ENCODE assay signal across 15 mouse cellular contexts in the genomic region with DNA sequence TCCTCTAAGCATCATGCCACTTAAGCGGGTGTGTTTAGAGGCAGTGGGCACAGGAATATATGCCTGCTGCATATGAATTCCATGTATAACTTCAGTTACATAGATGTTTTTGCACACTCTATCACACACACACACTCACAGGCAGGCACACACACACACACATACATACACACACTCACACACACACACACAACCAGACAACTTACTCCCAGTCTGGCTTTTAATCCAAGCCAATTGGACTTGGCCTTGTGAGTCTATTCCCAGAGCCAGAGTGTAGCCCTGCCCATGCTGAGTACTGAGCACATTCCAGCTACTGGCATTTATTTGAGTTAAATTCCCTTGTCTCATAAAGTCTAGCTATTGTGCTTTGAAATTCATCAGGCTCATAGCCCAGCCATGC.
A peak's percentile ranks its signal among the peaks of the same experiment; 100 is the strongest.
DNase-seq lines count a peak whose midpoint lies in the region; ATAC-seq and TF ChIP-seq lines count a peak whose summit lies in the region.
"Had no signal": no experiment of that assay in that cellular context is flagged by ENCODE, and none has a peak within 500 bp of the region (broad histone marks: within the 10 kb centered on the region; RNA-seq: fewer than 3 reads in every experiment).

No protein-coding gene starts in this region.

- no peaks in the 10 kb centered on the region for H3K36me3 ChIP-seq in embryonic facial prominence, embryonic 15.5 days
- no peaks in the 10 kb centered on the region for H3K36me3 ChIP-seq in embryonic facial prominence, embryonic 10.5 days (replicated peaks)
- no peaks in the 10 kb centered on the region for H3K36me3 ChIP-seq in C2C12 (ENCODE audit: control insufficient read depth, insufficient read depth)
- no peaks in the 10 kb centered on the region for H3K36me3 ChIP-seq in forebrain, embryonic 16.5 days (ENCODE audit: control insufficient read depth, insufficient read depth)
- H3K36me3 ChIP-seq in midbrain, embryonic 14.5 days (ENCODE audit: control insufficient read depth, insufficient read depth, low read length): no peaks in the 10 kb centered on the region
- H3K36me3 ChIP-seq: liver, embryonic 12.5 days had no signal

- no peaks in the 10 kb centered on the region for H3K79me2 ChIP-seq in C2C12 (ENCODE audit: control insufficient read depth, insufficient read depth)

- H3K27ac ChIP-seq in embryonic facial prominence, embryonic 15.5 days (replicated peaks): no peak overlapping the region
- no peak overlapping the region for H3K27ac ChIP-seq in embryonic facial prominence, embryonic 10.5 days (replicated peaks)
- peak overlapping the region; percentile 66 for H3K27ac ChIP-seq in forebrain, embryonic 16.5 days (ENCODE audit: low read length)
- peak overlapping the region; percentile 50; the same call in 1 of the 2 replicates for H3K27ac ChIP-seq in midbrain, embryonic 14.5 days (replicated peaks; ENCODE audit: low read depth, low read length)
- H3K27ac ChIP-seq: liver, embryonic 12.5 days had no signal

- H3ac ChIP-seq in C2C12 (ENCODE audit: control insufficient read depth, insufficient read length, low read depth): no peak overlapping the region

- no peak overlapping the region for H3K4me2 ChIP-seq in embryonic facial prominence, embryonic 15.5 days (replicated peaks)
- H3K4me2 ChIP-seq in forebrain, embryonic 16.5 days (ENCODE audit: low read length): no peak overlapping the region
- H3K4me2 ChIP-seq in midbrain, embryonic 14.5 days (ENCODE audit: low read length): no peak overlapping the region
- H3K4me2 ChIP-seq: liver, embryonic 12.5 days; lung, embryonic 14.5 days had no signal

- WGBS in embryonic facial prominence, embryonic 15.5 days: 88% methylated on average over 1 of the region's 1 CpGs
- WGBS in embryonic facial prominence, embryonic 10.5 days: 98% methylated on average over 1 of the region's 1 CpGs
- 17% methylated on average over 1 of the region's 1 CpGs for WGBS in forebrain, embryonic 16.5 days
- WGBS in midbrain, embryonic 14.5 days: 76% methylated on average over 1 of the region's 1 CpGs

- H3K27me3 ChIP-seq in embryonic facial prominence, embryonic 15.5 days: no peaks in the 10 kb centered on the region
- no peaks in the 10 kb centered on the region for H3K27me3 ChIP-seq in embryonic facial prominence, embryonic 10.5 days (replicated peaks; ENCODE audit: low read depth, poor library complexity, severe bottlenecking)
- H3K27me3 ChIP-seq in C2C12 (ENCODE audit: control insufficient read depth, insufficient read depth, insufficient read length): no peaks in the 10 kb centered on the region
- no peaks in the 10 kb centered on the region for H3K27me3 ChIP-seq in forebrain, embryonic 16.5 days (replicated peaks; ENCODE audit: control insufficient read depth, insufficient read depth, low read length)
- no peaks in the 10 kb centered on the region for H3K27me3 ChIP-seq in midbrain, embryonic 14.5 days (ENCODE audit: control insufficient read depth, insufficient read depth, low read length)
- H3K27me3 ChIP-seq: liver, embryonic 12.5 days had no signal

- no peaks in the 10 kb centered on the region for H3K79me3 ChIP-seq in C2C12 (ENCODE audit: low read depth)

- no peak for DNase-seq in embryonic facial prominence, embryonic 10.5 days (ENCODE audit: low spot score)
- DNase-seq in midbrain, embryonic 14.5 days: peak; percentile 26
- no peak for DNase-seq in thymus, adult 18-20 months
- no peak for DNase-seq in kidney, adult 18-20 months
- DNase-seq in heart, postnatal 25 days (ENCODE audit: low spot score): no peak
- DNase-seq: adrenal gland, postnatal 10 days; cerebellum, adult 8-10 months; embryo, embryonic 11 days; gastrocnemius, postnatal 25 days; heart, postnatal 10 days; lung, embryonic 14.5 days had no signal

- TF ChIP-seq CTCF in C2C12 (IDR thresholded peaks at IDR 0.05; ENCODE audit: control insufficient read depth, insufficient read depth, insufficient read length): no peak

- intact Hi-C loops in heart, postnatal 25 days (cut with DNase I): no loop called here

- ATAC-seq in embryonic facial prominence, embryonic 15.5 days (ENCODE audit: insufficient number of reproducible peaks, low FRiP score, low TSS enrichment, low read depth): peak; percentile 47; the same call in 1 of the 2 replicates
- ATAC-seq in forebrain, embryonic 16.5 days: peak; percentile 80
- peak; percentile 40; the same call in 1 of the 2 replicates for ATAC-seq in midbrain, embryonic 14.5 days (ENCODE audit: low FRiP score, low TSS enrichment)
- ATAC-seq: liver, embryonic 12.5 days had no signal

- H3K9ac ChIP-seq in embryonic facial prominence, embryonic 15.5 days: no peak overlapping the region
- no peak overlapping the region for H3K9ac ChIP-seq in forebrain, embryonic 16.5 days (replicated peaks; ENCODE audit: low read depth, low read length)
- no peak overlapping the region for H3K9ac ChIP-seq in midbrain, embryonic 14.5 days (replicated peaks; ENCODE audit: low read length)
- H3K9ac ChIP-seq: liver, embryonic 12.5 days; lung, embryonic 14.5 days had no signal

- no peak overlapping the region for H3K4me3 ChIP-seq in embryonic facial prominence, embryonic 15.5 days (replicated peaks)
- H3K4me3 ChIP-seq in embryonic facial prominence, embryonic 10.5 days: no peak overlapping the region
- no peak overlapping the region for H3K4me3 ChIP-seq in C2C12 (ENCODE audit: insufficient read depth, poor library complexity, severe bottlenecking)
- H3K4me3 ChIP-seq in forebrain, embryonic 16.5 days (replicated peaks; ENCODE audit: low read length): no peak overlapping the region
- H3K4me3 ChIP-seq in midbrain, embryonic 14.5 days (replicated peaks; ENCODE audit: low read depth, low read length): no peak overlapping the region
- H3K4me3 ChIP-seq: liver, embryonic 12.5 days had no signal

- H3K9me3 ChIP-seq in embryonic facial prominence, embryonic 15.5 days (replicated peaks): no peaks in the 10 kb centered on the region
- H3K9me3 ChIP-seq in embryonic facial prominence, embryonic 10.5 days: no peaks in the 10 kb centered on the region
- H3K9me3 ChIP-seq in forebrain, embryonic 16.5 days (ENCODE audit: control insufficient read depth, low read length): no peaks in the 10 kb centered on the region
- no peaks in the 10 kb centered on the region for H3K9me3 ChIP-seq in midbrain, embryonic 14.5 days (ENCODE audit: control insufficient read depth, low read length)
- H3K9me3 ChIP-seq: liver, embryonic 12.5 days had no signal

- H3K4me1 ChIP-seq in embryonic facial prominence, embryonic 15.5 days: 0 out of 2 replicates have a peak, but pooled peaks cover 7% of the 10 kb centered on the region
- no peaks in the 10 kb centered on the region for H3K4me1 ChIP-seq in embryonic facial prominence, embryonic 10.5 days
- H3K4me1 ChIP-seq in forebrain, embryonic 16.5 days (replicated peaks; ENCODE audit: control insufficient read depth, insufficient read depth, low read length): peaks cover 27% of the 10 kb centered on the region
- H3K4me1 ChIP-seq in midbrain, embryonic 14.5 days (ENCODE audit: control insufficient read depth, insufficient read depth, low read length): peaks cover 16% of the 10 kb centered on the region
- H3K4me1 ChIP-seq: liver, embryonic 12.5 days had no signal

TF ChIP-seq in C2C12, 6 proteins besides CTCF, POLR2A, EP300 and RAD21:
- TF ChIP-seq CEBPB (IDR thresholded peaks at IDR 0.05; ENCODE audit: low read depth) (no peak), MAX (IDR thresholded peaks at IDR 0.05) (no peak), MYOG (IDR thresholded peaks at IDR 0.05; ENCODE audit: control insufficient read depth, extremely low read depth, insufficient read length) (no peak), MYOD1 (IDR thresholded peaks at IDR 0.05; ENCODE audit: control insufficient read depth, insufficient read length, low read depth) (peak; percentile 13), USF1 (IDR thresholded peaks at IDR 0.05; ENCODE audit: low read depth) (no peak), FOSL1 (IDR thresholded peaks at IDR 0.05; ENCODE audit: insufficient read depth, low read length, poor library complexity, severe bottlenecking) (no peak)

Comparison
In these comparisons a context has a peak if more than half of its experiments do, and no peak if none do; other contexts are left out.
1. H3K27ac ChIP-seq: peak in forebrain, embryonic 16.5 days (single experiment) and midbrain, embryonic 14.5 days (single experiment); none in embryonic facial prominence, embryonic 15.5 days (single experiment) and embryonic facial prominence, embryonic 10.5 days (single experiment).
2. Peak in every context shown above with its lines, with median percentiles within 50 percentile points of each other: ATAC-seq.